Mouse (Mus musculus) bone marrow macrophage, adult 2 months (primary cell): ENCODE measurements around the gene Crtc1.

Experiments
- CTCF ChIP-seq: IDR thresholded peaks from 2 replicates; pipeline ENCODE4 v1.5.1; 2012; ENCODE audit warnings: low read depth, mild to moderate bottlenecking, low read length, moderate library complexity
- POLR2A ChIP-seq: IDR thresholded peaks from 2 replicates; pipeline ENCODE4 v1.6.1; 2012; ENCODE audit warnings: mild to moderate bottlenecking, low read depth, low read length, borderline replicate concordance

DNA sequence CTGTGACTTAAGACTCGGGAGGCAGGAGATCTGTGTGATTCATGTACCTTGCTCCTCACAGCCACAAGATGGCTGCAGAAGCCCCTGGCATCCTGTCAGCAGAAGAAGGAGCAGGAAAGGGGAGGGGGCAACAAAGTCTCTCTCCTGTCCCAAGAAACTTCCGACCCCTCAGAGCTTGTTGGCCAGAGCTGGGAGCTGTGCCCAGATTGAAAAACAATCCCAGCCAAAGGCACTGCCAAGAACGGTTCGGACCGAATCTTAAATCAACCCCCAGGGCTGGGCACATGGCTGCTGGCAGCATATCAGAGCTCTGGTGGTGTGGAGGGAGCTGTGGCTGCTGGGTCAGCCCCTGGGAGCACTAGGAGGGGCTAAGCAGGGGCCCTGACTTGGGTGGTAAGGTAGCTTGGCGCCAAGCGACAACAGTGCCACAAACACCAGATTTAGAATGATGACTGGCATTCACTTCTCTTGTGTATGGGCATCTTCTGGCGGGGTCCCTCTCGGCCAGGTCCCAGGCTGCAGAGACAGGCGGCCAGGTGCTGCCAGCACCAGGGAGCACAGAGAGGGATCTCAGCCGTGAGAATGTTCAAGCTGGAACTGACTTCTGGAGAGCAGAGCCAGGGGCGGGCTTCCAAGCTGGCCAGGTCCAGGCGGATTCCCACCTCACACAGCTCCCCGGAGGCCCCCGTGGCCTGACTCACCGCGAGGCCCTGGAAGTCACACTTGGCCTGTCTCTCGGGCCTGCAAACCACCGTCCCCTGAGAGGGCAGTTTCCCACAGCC, 8.5 kb upstream of the Crtc1 start:
- TF ChIP-seq CTCF (no peak), POLR2A (no peak)
